Mouse (Mus musculus) E14TG2a.4 (cell line): Measurements from ENCODE around the gene Gmds.

ENCODE experiments used
- CTCF ChIP-seq: conservative IDR thresholded peaks from 2 replicates; pipeline ENCODE4 v1.5.1; 2014; ENCODE audit warnings: low read length
- NANOG ChIP-seq: IDR thresholded peaks from 2 replicates; pipeline ENCODE4 v1.6.1; 2014; ENCODE audit warnings: borderline replicate concordance, low read length, mixed read lengths
- POU5F1 ChIP-seq: IDR thresholded peaks from 2 replicates; pipeline ENCODE4 v1.6.1; 2014; ENCODE audit warnings: low read length, borderline replicate concordance

DNA sequence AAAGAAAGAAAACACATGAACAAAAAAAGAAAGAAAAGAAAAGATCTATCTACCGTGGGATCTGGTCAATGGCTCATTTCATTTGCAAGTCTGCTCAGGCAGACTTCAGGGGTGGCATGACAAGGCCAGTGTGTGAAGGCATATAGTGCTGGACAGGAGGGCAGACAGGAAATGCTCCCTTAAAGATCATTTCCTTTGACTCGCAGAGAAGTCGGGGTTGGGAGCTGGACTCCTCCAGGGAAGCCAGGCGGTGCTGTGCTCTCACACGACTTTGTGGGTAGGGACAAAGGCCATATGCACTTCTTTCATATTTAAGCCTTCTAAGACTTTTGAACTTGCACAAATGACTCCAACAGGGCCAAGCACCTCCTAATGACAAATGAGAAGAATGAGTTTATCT is 515.2 kb downstream of the Gmds start:
- TF ChIP-seq CTCF (no peak), NANOG (no peak), POU5F1 (no peak)
